Mouse (Mus musculus): ENCODE results near the gene A030005K14Rik. TPM values are rescaled to one million over a fixed set of nuclear protein-coding genes. Genes with fewer than 3 reads are reported as not detected.

Gene A030005K14Rik
- total and polyA plus RNA-seq, 2 experiments from 2014 or later, result not detected

DNA sequence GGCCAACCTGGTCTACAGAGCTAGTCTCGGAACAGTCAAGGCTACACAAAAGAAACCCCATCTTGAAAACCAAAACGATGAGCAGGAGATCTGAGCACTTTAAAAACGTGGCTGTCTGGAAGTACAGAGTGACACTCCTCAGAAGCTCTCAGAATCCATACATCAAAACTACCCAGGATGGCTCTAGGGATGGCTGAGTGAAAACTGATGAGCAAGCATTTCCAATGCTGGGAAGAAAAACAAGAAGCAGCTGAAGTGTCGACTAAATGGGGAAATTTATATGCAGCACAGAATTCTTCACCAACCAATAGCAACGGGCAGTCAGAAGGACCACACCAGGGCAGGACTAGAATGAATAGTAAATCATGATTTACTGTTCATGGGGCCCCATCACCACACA lies 24.7 kb downstream of the A030005K14Rik start:
- TF ChIP-seq EP300 (IDR thresholded peaks at IDR 0.05; ENCODE audit: low read depth) (no peak), CTCF (IDR thresholded peaks at IDR 0.05; ENCODE audit: low read depth) (no peak)
- ATAC-seq (ENCODE audit: insufficient read depth, low read depth) (no peak), DNase-seq (ENCODE audit: low spot score) (no peak)
- Histone ChIP-seq H3K27ac (ENCODE audit: low read depth) (no peak overlapping the region), H3K4me2 (ENCODE audit: low read depth, low read length) (no peak overlapping the region), H3K9me3 (replicated peaks; ENCODE audit: control insufficient read depth, low read length) (no peaks in the 10 kb centered on the region), H3K4me1 (ENCODE audit: control insufficient read depth, insufficient read depth) (peaks cover 13% of the 10 kb centered on the region), H3K36me3 (replicated peaks; ENCODE audit: control insufficient read depth, insufficient read depth, low read length) (no peaks in the 10 kb centered on the region), H3K9ac (replicated peaks; ENCODE audit: low read depth, low read length) (no peak overlapping the region), H3K27me3 (ENCODE audit: control insufficient read depth, insufficient read depth, low read length) (no peaks in the 10 kb centered on the region), H3K4me3 (ENCODE audit: low read depth, low read length) (no peak overlapping the region)
- WGBS, result 76% methylated on average over 5 of the region's 5 CpGs

DNA sequence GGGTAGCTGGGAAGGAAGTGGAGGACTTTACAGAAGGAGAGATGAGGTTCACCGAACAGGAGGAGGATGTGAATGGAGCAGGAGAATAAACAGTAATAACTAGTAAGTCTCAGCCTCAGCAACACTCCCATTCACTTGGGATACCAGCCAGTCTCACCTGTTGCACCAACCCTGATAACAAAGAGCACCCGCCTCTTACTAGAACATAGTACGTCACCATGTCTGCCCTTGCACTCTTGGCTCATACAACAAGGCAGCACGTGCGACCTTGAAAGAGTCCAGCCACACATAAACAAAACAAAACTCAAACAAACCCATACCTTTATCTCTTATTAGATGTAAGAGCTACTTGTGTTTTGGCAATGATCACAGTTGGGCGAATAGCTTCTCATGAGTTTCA lies 26.7 kb downstream of the A030005K14Rik start:
- WGBS, result 62% methylated on average over 6 of the region's 6 CpGs
- H3K36me3 ChIP-seq (replicated peaks; ENCODE audit: control insufficient read depth, insufficient read depth, low read length), result no peaks in the 10 kb centered on the region
- H3K27ac ChIP-seq (ENCODE audit: low read depth), result no peak overlapping the region
- no peak for ATAC-seq (ENCODE audit: insufficient read depth, low read depth)
- no peaks in the 10 kb centered on the region for H3K9me3 ChIP-seq (replicated peaks; ENCODE audit: control insufficient read depth, low read length)
- TF ChIP-seq EP300 (IDR thresholded peaks at IDR 0.05; ENCODE audit: low read depth), result no peak
- no peak for TF ChIP-seq CTCF (IDR thresholded peaks at IDR 0.05; ENCODE audit: low read depth)
- H3K4me2 ChIP-seq (ENCODE audit: low read depth, low read length), result no peak overlapping the region
- H3K27me3 ChIP-seq (ENCODE audit: control insufficient read depth, insufficient read depth, low read length), result no peaks in the 10 kb centered on the region
- no peak overlapping the region for H3K4me3 ChIP-seq (ENCODE audit: low read depth, low read length)
- H3K9ac ChIP-seq (replicated peaks; ENCODE audit: low read depth, low read length), result no peak overlapping the region
- peaks cover 8% of the 10 kb centered on the region for H3K4me1 ChIP-seq (ENCODE audit: control insufficient read depth, insufficient read depth)
- no peak for DNase-seq (ENCODE audit: low spot score)

DNA sequence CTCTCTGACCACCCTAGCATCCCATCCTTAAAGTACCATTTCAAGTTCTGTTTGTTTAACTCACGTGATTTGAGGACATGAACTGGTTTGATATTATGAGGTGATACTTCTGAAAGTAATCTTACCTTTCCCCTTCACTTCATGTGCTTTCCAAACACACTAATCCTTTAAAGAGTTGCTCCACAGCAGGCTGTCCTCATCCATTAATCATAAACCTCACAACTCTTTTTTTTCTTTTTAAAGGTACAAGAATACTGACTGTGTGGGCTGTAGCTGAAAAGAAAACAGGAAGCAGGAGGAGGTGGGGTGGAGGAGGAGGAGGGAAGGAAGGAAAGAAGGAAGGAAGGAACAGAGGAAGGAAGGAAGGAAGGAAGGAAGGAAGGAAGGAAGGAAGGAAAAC lies 27.2 kb downstream of the A030005K14Rik start:
- Histone ChIP-seq H3K9ac (replicated peaks; ENCODE audit: low read depth, low read length) (no peak overlapping the region), H3K27ac (ENCODE audit: low read depth) (no peak overlapping the region), H3K27me3 (ENCODE audit: control insufficient read depth, insufficient read depth, low read length) (no peaks in the 10 kb centered on the region), H3K36me3 (replicated peaks; ENCODE audit: control insufficient read depth, insufficient read depth, low read length) (no peaks in the 10 kb centered on the region), H3K4me1 (ENCODE audit: control insufficient read depth, insufficient read depth) (peaks cover 6% of the 10 kb centered on the region), H3K4me2 (ENCODE audit: low read depth, low read length) (no peak overlapping the region), H3K9me3 (replicated peaks; ENCODE audit: control insufficient read depth, low read length) (no peaks in the 10 kb centered on the region), H3K4me3 (ENCODE audit: low read depth, low read length) (no peak overlapping the region)
- ATAC-seq (ENCODE audit: insufficient read depth, low read depth), result no peak
- 61% methylated on average over 1 of the region's 1 CpGs for WGBS
- no peak for TF ChIP-seq EP300 (IDR thresholded peaks at IDR 0.05; ENCODE audit: low read depth)
- no peak for TF ChIP-seq CTCF (IDR thresholded peaks at IDR 0.05; ENCODE audit: low read depth)
- no peak for DNase-seq (ENCODE audit: low spot score)

DNA sequence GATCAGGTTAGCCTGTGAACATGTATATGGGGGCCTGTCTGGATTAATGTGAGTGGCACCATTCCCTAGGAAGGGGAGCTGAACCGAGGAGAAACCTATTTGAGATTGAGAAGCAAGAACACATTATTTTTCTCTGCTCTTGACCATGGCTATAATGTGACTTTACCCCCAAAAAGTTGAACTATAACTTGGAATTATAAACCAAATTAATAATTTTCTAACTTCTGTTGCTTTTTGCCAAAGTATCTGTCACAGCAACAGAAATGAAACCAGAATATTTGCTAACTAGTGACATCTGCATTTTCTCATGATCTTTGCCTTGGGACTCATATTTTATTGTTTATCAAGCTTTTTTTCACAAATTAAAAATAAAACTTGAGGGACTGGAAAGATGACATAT lies 42.6 kb downstream of the A030005K14Rik start:
- TF ChIP-seq CTCF (IDR thresholded peaks at IDR 0.05; ENCODE audit: low read depth) (no peak), EP300 (IDR thresholded peaks at IDR 0.05; ENCODE audit: low read depth) (no peak)
- H3K9ac ChIP-seq (replicated peaks; ENCODE audit: low read depth, low read length), result no peak overlapping the region
- WGBS, result 62% methylated on average over 1 of the region's 1 CpGs
- H3K27me3 ChIP-seq (ENCODE audit: control insufficient read depth, insufficient read depth, low read length), result no peaks in the 10 kb centered on the region
- no peak overlapping the region for H3K4me2 ChIP-seq (ENCODE audit: low read depth, low read length)
- H3K27ac ChIP-seq (ENCODE audit: low read depth), result no peak overlapping the region
- no peak overlapping the region for H3K4me3 ChIP-seq (ENCODE audit: low read depth, low read length)
- H3K36me3 ChIP-seq (replicated peaks; ENCODE audit: control insufficient read depth, insufficient read depth, low read length), result no peaks in the 10 kb centered on the region
- DNase-seq (ENCODE audit: low spot score) (no peak), ATAC-seq (ENCODE audit: insufficient read depth, low read depth) (no peak)
- 0 out of 2 replicates have a peak, but pooled peaks cover 3% of the 10 kb centered on the region for H3K9me3 ChIP-seq (replicated peaks; ENCODE audit: control insufficient read depth, low read length)
- no peaks in the 10 kb centered on the region for H3K4me1 ChIP-seq (ENCODE audit: control insufficient read depth, insufficient read depth)

DNA sequence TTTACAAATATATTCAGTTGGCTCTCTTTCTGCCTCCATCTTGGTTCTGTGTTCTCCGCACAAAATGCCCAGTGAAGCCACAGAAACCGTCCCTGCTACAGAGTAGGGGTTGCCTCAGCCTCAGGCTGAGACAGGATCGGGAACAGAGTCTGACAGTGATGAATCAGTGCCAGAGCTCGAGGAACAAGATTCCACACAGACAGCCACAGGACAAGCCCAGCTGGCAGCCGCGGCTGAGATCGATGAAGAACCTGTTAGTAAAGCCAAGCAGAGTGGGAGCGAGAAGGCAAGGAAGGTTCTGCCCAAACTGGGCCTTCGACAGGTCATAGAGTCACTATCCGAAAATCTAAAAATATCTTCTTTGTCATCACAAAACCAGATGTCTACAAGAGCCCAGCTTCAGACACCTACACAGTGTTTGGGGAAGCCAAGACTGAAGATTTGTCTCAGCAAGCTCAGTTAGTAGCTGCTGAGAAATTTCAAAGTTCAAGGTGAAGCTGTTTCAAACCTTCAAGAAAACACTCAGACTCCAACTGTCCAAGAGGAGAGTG lies 43.8 kb downstream of the A030005K14Rik start:
- Histone ChIP-seq H3K9ac (replicated peaks; ENCODE audit: low read depth, low read length) (no peak overlapping the region), H3K27me3 (ENCODE audit: control insufficient read depth, insufficient read depth, low read length) (no peaks in the 10 kb centered on the region), H3K27ac (ENCODE audit: low read depth) (no peak overlapping the region), H3K9me3 (replicated peaks; ENCODE audit: control insufficient read depth, low read length) (0 out of 2 replicates have a peak, but pooled peaks cover 3% of the 10 kb centered on the region), H3K36me3 (replicated peaks; ENCODE audit: control insufficient read depth, insufficient read depth, low read length) (no peaks in the 10 kb centered on the region), H3K4me2 (ENCODE audit: low read depth, low read length) (no peak overlapping the region), H3K4me3 (ENCODE audit: low read depth, low read length) (no peak overlapping the region), H3K4me1 (ENCODE audit: control insufficient read depth, insufficient read depth) (no peaks in the 10 kb centered on the region)
- ATAC-seq (ENCODE audit: insufficient read depth, low read depth) (no peak), DNase-seq (ENCODE audit: low spot score) (no peak)
- 54% methylated on average over 10 of the region's 10 CpGs for WGBS
- TF ChIP-seq CTCF (IDR thresholded peaks at IDR 0.05; ENCODE audit: low read depth) (no peak), EP300 (IDR thresholded peaks at IDR 0.05; ENCODE audit: low read depth) (no peak)

DNA sequence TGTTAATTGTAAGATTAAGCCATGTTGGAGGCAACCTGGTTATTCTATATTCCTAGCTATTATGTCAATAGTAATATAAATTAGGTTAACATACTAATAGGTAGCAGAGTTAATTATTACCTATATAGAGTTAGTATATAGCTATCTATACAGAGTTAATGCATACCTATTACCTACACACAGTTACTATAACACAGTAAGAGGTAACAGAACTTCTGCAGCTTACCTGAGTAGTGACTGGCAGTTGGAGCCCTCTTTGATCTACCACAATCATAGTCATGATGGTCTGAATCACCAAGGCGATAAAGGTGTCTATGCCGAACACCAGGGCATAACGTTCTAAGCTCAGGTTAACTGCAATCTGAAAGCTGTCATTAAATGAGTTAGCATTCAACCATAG lies 44.7 kb downstream of the A030005K14Rik start:
- 90% methylated on average over 3 of the region's 3 CpGs for WGBS
- Histone ChIP-seq H3K9ac (replicated peaks; ENCODE audit: low read depth, low read length) (no peak overlapping the region), H3K4me1 (ENCODE audit: control insufficient read depth, insufficient read depth) (no peaks in the 10 kb centered on the region), H3K36me3 (replicated peaks; ENCODE audit: control insufficient read depth, insufficient read depth, low read length) (no peaks in the 10 kb centered on the region), H3K9me3 (replicated peaks; ENCODE audit: control insufficient read depth, low read length) (0 out of 2 replicates have a peak, but pooled peaks cover 3% of the 10 kb centered on the region), H3K27ac (ENCODE audit: low read depth) (no peak overlapping the region), H3K27me3 (ENCODE audit: control insufficient read depth, insufficient read depth, low read length) (no peaks in the 10 kb centered on the region), H3K4me3 (ENCODE audit: low read depth, low read length) (no peak overlapping the region), H3K4me2 (ENCODE audit: low read depth, low read length) (no peak overlapping the region)
- TF ChIP-seq CTCF (IDR thresholded peaks at IDR 0.05; ENCODE audit: low read depth) (no peak), EP300 (IDR thresholded peaks at IDR 0.05; ENCODE audit: low read depth) (no peak)
- no peak for DNase-seq (ENCODE audit: low spot score)
- no peak for ATAC-seq (ENCODE audit: insufficient read depth, low read depth)

Other genes starting within 250 kb of the A030005K14Rik start
- 71.0 and 78.8 TPM in 2 replicates for gene Agfg1, start 219.9 kb downstream of the A030005K14Rik start, total RNA-seq (2014; rRNA removed; ENCODE audit: low replicate concordance)
- 18.5 and 18.6 TPM in 2 replicates for gene Agfg1, start 219.9 kb downstream of the A030005K14Rik start, polyA plus RNA-seq (2015; fragmentation: Nextera tagmentation; extraction: Ambion mirVana)
- gene A030005L19Rik, start 146.1 kb downstream of the A030005K14Rik start, total RNA-seq (2014; rRNA removed; ENCODE audit: low replicate concordance), result not detected in 2 replicates
- 0.15 TPM in 1 of 2 replicates, not detected in the other for gene A030005L19Rik, start 146.1 kb downstream of the A030005K14Rik start, polyA plus RNA-seq (2015; fragmentation: Nextera tagmentation; extraction: Ambion mirVana)
- gene A030014E15Rik, start 134.5 kb downstream of the A030005K14Rik start, total RNA-seq (2014; rRNA removed; ENCODE audit: low replicate concordance), result not detected in 2 replicates
- not detected in 2 replicates for gene A030014E15Rik, start 134.5 kb downstream of the A030005K14Rik start, polyA plus RNA-seq (2015; fragmentation: Nextera tagmentation; extraction: Ambion mirVana)
- gene Gm6217, start 128.0 kb downstream of the A030005K14Rik start, total RNA-seq (2014; rRNA removed; ENCODE audit: low replicate concordance), result not detected in 2 replicates
- gene Gm6217, start 128.0 kb downstream of the A030005K14Rik start, polyA plus RNA-seq (2015; fragmentation: Nextera tagmentation; extraction: Ambion mirVana), result not detected in 2 replicates
- not detected in 2 replicates for gene A030003K21Rik, start 116.0 kb downstream of the A030005K14Rik start, total RNA-seq (2014; rRNA removed; ENCODE audit: low replicate concordance)
- gene A030003K21Rik, start 116.0 kb downstream of the A030005K14Rik start, polyA plus RNA-seq (2015; fragmentation: Nextera tagmentation; extraction: Ambion mirVana), result not detected in 2 replicates
- gene Gm7544, start 103.4 kb downstream of the A030005K14Rik start, total RNA-seq (2014; rRNA removed; ENCODE audit: low replicate concordance), result not detected in 2 replicates
- gene Gm7544, start 103.4 kb downstream of the A030005K14Rik start, polyA plus RNA-seq (2015; fragmentation: Nextera tagmentation; extraction: Ambion mirVana), result not detected in 2 replicates
- gene Gm47955, start 99.1 kb downstream of the A030005K14Rik start, total RNA-seq (2014; rRNA removed; ENCODE audit: low replicate concordance), result not detected in 2 replicates
- gene Gm47955, start 99.1 kb downstream of the A030005K14Rik start, polyA plus RNA-seq (2015; fragmentation: Nextera tagmentation; extraction: Ambion mirVana), result not detected in 2 replicates
- not detected in 2 replicates for gene Gm47959, start 58.8 kb downstream of the A030005K14Rik start, total RNA-seq (2014; rRNA removed; ENCODE audit: low replicate concordance)
- not detected in 2 replicates for gene Gm47959, start 58.8 kb downstream of the A030005K14Rik start, polyA plus RNA-seq (2015; fragmentation: Nextera tagmentation; extraction: Ambion mirVana)
- 8.2 TPM in 2 replicates for gene Slc19a3, start 20.9 kb downstream of the A030005K14Rik start, total RNA-seq (2014; rRNA removed; ENCODE audit: low replicate concordance)
- gene Slc19a3, start 20.9 kb downstream of the A030005K14Rik start, polyA plus RNA-seq (2015; fragmentation: Nextera tagmentation; extraction: Ambion mirVana), result 1.6 TPM in 2 replicates
- not detected in 2 replicates for gene Krtap28-10, start 16.9 kb downstream of the A030005K14Rik start, total RNA-seq (2014; rRNA removed; ENCODE audit: low replicate concordance)
- gene Krtap28-10, start 16.9 kb downstream of the A030005K14Rik start, polyA plus RNA-seq (2015; fragmentation: Nextera tagmentation; extraction: Ambion mirVana), result not detected in 2 replicates
- not detected in 2 replicates for gene Gm47969, start 14.4 kb downstream of the A030005K14Rik start, total RNA-seq (2014; rRNA removed; ENCODE audit: low replicate concordance)
- gene Gm47969, start 14.4 kb downstream of the A030005K14Rik start, polyA plus RNA-seq (2015; fragmentation: Nextera tagmentation; extraction: Ambion mirVana), result not detected in 2 replicates
- gene Krtap28-13, start 1.6 kb upstream of the A030005K14Rik start, total RNA-seq (2014; rRNA removed; ENCODE audit: low replicate concordance), result not detected in 2 replicates
- gene Krtap28-13, start 1.6 kb upstream of the A030005K14Rik start, polyA plus RNA-seq (2015; fragmentation: Nextera tagmentation; extraction: Ambion mirVana), result not detected in 2 replicates
- gene Ccl20, start 57.4 kb upstream of the A030005K14Rik start, total RNA-seq (2014; rRNA removed; ENCODE audit: low replicate concordance), result not detected in 2 replicates
- gene Ccl20, start 57.4 kb upstream of the A030005K14Rik start, polyA plus RNA-seq (2015; fragmentation: Nextera tagmentation; extraction: Ambion mirVana), result 0.15 TPM in 1 of 2 replicates, not detected in the other
- gene Daw1, start 100.4 kb upstream of the A030005K14Rik start, total RNA-seq (2014; rRNA removed; ENCODE audit: low replicate concordance), result not detected in 2 replicates
- gene Daw1, start 100.4 kb upstream of the A030005K14Rik start, polyA plus RNA-seq (2015; fragmentation: Nextera tagmentation; extraction: Ambion mirVana), result 0.16 TPM in 1 of 2 replicates, not detected in the other